Mouse (Mus musculus) testis, adult 2 months (tissue): ENCODE measurements around the gene Qk.

Experiments
- CTCF ChIP-seq: fragments of 200-500 bp; IDR thresholded peaks from 2 replicates; pipeline ENCODE4 v1.5.1; 2012; ENCODE audit warnings: low read depth, mild to moderate bottlenecking, inconsistent platforms, low read length, moderate library complexity; ENCODE audit not compliant: control insufficient read depth, insufficient read depth, insufficient replicate concordance
- POLR2A ChIP-seq: fragments of 200-500 bp; IDR thresholded peaks from 2 replicates; pipeline ENCODE4 v1.6.1; 2012; ENCODE audit warnings: low read depth, mild to moderate bottlenecking, inconsistent platforms, low read length, moderate library complexity; ENCODE audit not compliant: control insufficient read depth

GRCm38 (mm10) chr17:10187431-10188020 lies 132.1 kb downstream of the Qk start:
- TF ChIP-seq POLR2A (no peak), CTCF (no peak)
